Mouse (Mus musculus) bone marrow, adult 2 months (tissue): ENCODE results near the gene Apoc2. TPM values are rescaled to one million over a fixed set of nuclear protein-coding genes. Genes with fewer than 3 reads are reported as not detected.
A peak's percentile ranks its signal among the peaks of the same experiment; 100 is the strongest.

Experiments
- H3K27ac ChIP-seq: fragments of 200-500 bp; 2 replicates; pipeline ENCODE4 v1.5.1; 2012; ENCODE audit warnings: low read depth, mild to moderate bottlenecking, control low read depth, inconsistent platforms, low read length; ENCODE audit not compliant: control insufficient read depth, poor library complexity, insufficient read depth
- H3K4me1 ChIP-seq: fragments of 200-500 bp; 2 replicates; pipeline ENCODE4 v1.6.1; 2011; ENCODE audit warnings: low read length; ENCODE audit not compliant: control insufficient read depth, insufficient read depth
- H3K4me3 ChIP-seq: fragments of 200-500 bp; replicated peaks from 2 replicates; pipeline ENCODE3; 2011; ENCODE audit warnings: mild to moderate bottlenecking, low read depth, low read length, control low read depth; ENCODE audit not compliant: control insufficient read depth
- CTCF ChIP-seq: fragments of 200-500 bp; IDR thresholded peaks from 2 replicates; pipeline ENCODE4 v1.5.1; 2011; ENCODE audit warnings: low read length, control low read depth; ENCODE audit not compliant: control insufficient read depth, insufficient read depth
- POLR2A ChIP-seq: fragments of 200-500 bp; IDR thresholded peaks from 2 replicates; pipeline ENCODE4 v1.6.1; 2011; ENCODE audit warnings: low read depth, mild to moderate bottlenecking, control low read depth, low read length, borderline replicate concordance; ENCODE audit not compliant: control insufficient read depth
- WGBS: fragments of 180-500 bp; shearing (Covaris S2); methylation state at CpG from one replicate; pipeline ENCODE4 v1.1.7; 2018; 5-methylcytosine and 5-hydroxymethylcytosine counted together
- polyA plus RNA-seq: library from polyadenylated mRNA; stranded (reverse); fragments of >200 nt; gene quantifications from 2 replicates; pipeline ENCODE4 v1.2.4, GENCODE M21; 2011; ENCODE audit warnings: low replicate concordance; ENCODE audit not compliant: missing spikeins, insufficient read depth, insufficient read length

The Apoc2 gene
- polyA plus RNA-seq: 13.2 TPM in 1 of 2 replicates, not detected in the other

- no peaks in the 10 kb centered on the region; the same call in 1 of the 2 replicates for H3K4me1 ChIP-seq
- TF ChIP-seq POLR2A: no peak
- no peak for TF ChIP-seq CTCF
- WGBS: 81% methylated on average over 8 of the region's 8 CpGs
- no peak within 1 kb of the TSS for H3K4me3 ChIP-seq
- no peak within 1 kb of the TSS for H3K27ac ChIP-seq
These were observed at the start of gene Apoc2 for GRCm38 (mm10) chr7:19677872-19678271. Gene Apoc2, minus strand, starts transcription at chr7:19677941.

DNA sequence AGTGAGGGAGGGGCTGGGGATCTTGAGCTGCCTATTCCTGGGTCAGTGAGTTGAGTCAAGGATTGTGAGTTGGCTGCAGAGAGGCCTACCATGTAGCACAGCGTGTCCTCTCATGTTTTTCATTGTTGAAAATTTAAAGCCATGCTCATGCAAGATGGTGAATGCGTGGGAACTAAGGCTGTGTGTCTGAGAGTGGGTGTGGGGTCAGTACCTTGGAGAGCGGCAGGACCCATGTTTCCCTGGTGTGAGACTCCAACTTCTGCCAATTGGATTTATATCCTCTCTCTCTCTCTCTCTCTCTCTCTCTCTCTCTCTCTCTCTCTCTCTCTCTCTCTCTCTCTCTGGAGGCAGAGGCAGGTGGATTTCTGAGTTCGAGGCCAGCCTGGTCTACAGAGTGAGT is 48.8 kb upstream of the Apoc2 start:
- no peaks in the 10 kb centered on the region for H3K4me1 ChIP-seq
- H3K4me3 ChIP-seq: no peak overlapping the region
- H3K27ac ChIP-seq: no peak overlapping the region
- TF ChIP-seq POLR2A: no peak
- TF ChIP-seq CTCF: no peak
- WGBS: 80% methylated on average over 4 of the region's 4 CpGs

GRCm38 (mm10) chr7:19724167-19724566 is 46.4 kb upstream of the Apoc2 start:
- no peak overlapping the region for H3K27ac ChIP-seq
- TF ChIP-seq POLR2A (no peak), CTCF (no peak)
- 82% methylated on average over 12 of the region's 12 CpGs for WGBS
- H3K4me1 ChIP-seq: no peaks in the 10 kb centered on the region
- H3K4me3 ChIP-seq: no peak overlapping the region

GRCm38 (mm10) chr7:19722754-19723195 is 45.0 kb upstream of the Apoc2 start:
- no peak overlapping the region for H3K27ac ChIP-seq
- H3K4me3 ChIP-seq: no peak overlapping the region
- no peaks in the 10 kb centered on the region for H3K4me1 ChIP-seq
- TF ChIP-seq CTCF (no peak), POLR2A (no peak)
- 67% methylated on average over 6 of the region's 6 CpGs for WGBS

DNA sequence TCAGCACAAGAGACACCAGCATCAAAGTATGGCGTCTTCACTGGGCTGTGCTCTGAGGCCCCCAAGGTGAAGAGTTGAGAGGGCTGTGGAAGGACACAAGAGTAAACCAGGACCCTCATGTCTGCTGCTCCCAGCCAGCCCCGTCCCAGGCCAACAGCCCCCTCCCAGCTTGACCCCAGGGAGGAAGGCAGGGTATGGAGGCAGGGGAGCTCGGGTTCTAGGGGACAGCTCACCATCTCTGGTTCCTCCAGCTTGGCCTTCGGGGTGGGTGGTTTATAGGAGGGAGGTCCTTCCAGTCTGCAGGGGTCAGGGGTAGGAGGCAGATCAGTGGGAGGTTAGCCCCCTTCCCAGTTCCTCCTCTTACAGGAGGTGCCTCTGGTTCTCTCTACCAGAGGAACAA is 41.5 kb upstream of the Apoc2 start:
- H3K27ac ChIP-seq: no peak overlapping the region
- H3K4me3 ChIP-seq: no peak overlapping the region
- no peaks in the 10 kb centered on the region for H3K4me1 ChIP-seq
- 79% methylated on average over 4 of the region's 4 CpGs for WGBS
- no peak for TF ChIP-seq POLR2A
- TF ChIP-seq CTCF: no peak

- Histone ChIP-seq H3K4me1 (no peaks in the 10 kb centered on the region; the same call in 1 of the 2 replicates), H3K27ac (no peak overlapping the region), H3K4me3 (no peak overlapping the region)
- WGBS: 78% methylated on average over 5 of the region's 5 CpGs
- TF ChIP-seq POLR2A (no peak), CTCF (no peak)
These were observed 40.7 kb upstream of the Apoc2 start for GRCm38 (mm10) chr7:19718297-19718952.

DNA sequence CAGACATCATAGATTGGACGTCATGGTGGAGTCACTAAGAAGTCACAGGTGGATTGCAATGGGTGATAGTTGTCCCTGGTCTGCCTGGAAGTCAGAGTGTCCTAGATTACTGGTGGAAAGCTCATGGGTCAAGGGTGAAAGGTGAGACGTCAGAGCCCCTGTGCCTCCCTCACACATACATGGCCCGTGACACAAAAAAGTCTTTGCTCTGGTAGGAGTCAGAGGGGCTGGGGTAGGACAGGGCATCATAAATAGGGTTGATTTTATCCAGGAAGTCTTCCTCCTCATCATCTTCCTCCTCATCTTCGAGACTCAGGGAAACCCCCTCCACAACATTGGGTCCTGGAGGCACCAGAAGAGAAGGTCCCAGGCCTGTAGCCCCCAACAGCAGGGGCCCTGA is 39.6 kb upstream of the Apoc2 start:
- Histone ChIP-seq H3K27ac (no peak overlapping the region), H3K4me3 (no peak overlapping the region), H3K4me1 (no peaks in the 10 kb centered on the region; the same call in 1 of the 2 replicates)
- TF ChIP-seq CTCF (no peak), POLR2A (no peak)
- 67% methylated on average over 4 of the region's 4 CpGs for WGBS

DNA sequence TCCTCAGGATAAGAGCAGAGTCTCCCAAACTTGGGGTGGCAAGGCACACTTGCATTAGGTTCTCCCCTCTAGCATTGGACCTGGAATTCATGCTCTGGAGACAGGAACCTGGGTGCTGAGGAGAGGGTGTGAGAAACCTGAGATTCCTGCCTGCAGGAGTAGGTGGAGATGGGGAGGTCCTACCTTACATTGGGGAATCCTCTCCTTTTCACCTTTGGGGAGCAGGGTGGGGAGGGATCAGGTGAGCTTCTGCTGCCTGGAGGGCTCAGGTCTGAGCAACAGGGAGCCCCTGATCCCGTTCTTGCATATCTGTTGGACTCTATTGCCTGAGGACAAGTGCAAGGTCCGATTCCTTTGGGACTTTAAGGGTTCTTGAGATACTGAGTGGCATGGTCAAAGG is 39.1 kb upstream of the Apoc2 start:
- Histone ChIP-seq H3K27ac (no peak overlapping the region), H3K4me1 (no peaks in the 10 kb centered on the region; the same call in 1 of the 2 replicates), H3K4me3 (no peak overlapping the region)
- 84% methylated on average over 2 of the region's 2 CpGs for WGBS
- TF ChIP-seq POLR2A (no peak), CTCF (no peak)

DNA sequence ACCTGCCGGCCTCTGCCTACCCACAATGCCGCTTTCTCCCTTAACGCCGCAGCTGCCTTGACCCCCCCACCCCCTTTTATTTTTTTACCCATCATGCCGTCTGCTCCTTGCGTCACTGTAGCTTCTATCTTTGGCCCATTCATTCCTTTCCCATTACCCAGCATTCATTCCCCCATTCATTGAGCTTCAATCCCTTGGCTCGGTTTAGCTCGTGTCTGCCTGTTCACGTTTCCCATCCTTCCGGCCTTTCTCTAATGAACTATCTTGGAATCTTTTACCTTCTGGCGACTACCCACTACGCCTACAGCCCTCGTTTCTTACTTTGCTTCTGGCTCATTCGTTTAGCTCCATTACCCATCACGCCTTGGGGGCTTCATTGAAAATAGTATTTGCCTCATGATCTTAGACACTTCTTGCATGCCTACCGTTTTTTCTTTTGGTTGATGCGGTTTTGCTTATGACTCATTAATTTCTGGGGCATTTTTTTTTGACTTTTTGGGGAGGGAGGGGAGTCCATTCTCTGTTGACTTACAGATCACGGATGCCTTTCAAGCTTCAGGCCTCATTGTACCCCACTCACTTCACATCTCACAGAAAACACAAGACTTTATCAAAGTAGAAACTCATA is 38.4 kb upstream of the Apoc2 start:
- TF ChIP-seq CTCF: no peak

More for the DNA sequence above, 38.4 kb upstream of the Apoc2 start:
- Histone ChIP-seq H3K4me1 (no peaks in the 10 kb centered on the region; the same call in 1 of the 2 replicates), H3K27ac (peak overlapping the region; percentile 87), H3K4me3 (peak overlapping the region; percentile 77)
- 3% methylated on average over 18 of the region's 18 CpGs for WGBS
